Mouse (Mus musculus) cerebellum, adult 2 months (tissue): ENCODE data around the gene Znhit6. TPM values are rescaled to one million over a fixed set of nuclear protein-coding genes. Genes with fewer than 3 reads are reported as not detected.

Experiments
- DNase-seq, 2 experiments: peaks; one replicate each; pipeline ENCODE4 v3.0.0; 2021
- H3K27ac ChIP-seq: fragments of 200-500 bp; 2 replicates; pipeline ENCODE4 v1.5.1; 2012; ENCODE audit warnings: low read length, control low read depth, inconsistent platforms; ENCODE audit not compliant: insufficient read depth
- H3K27me3 ChIP-seq: fragments of 200-500 bp; 2 replicates; pipeline ENCODE4 v1.6.1; 2012; ENCODE audit warnings: inconsistent platforms, mild to moderate bottlenecking, low read length, moderate library complexity; ENCODE audit not compliant: control insufficient read depth, insufficient read depth
- H3K4me1 ChIP-seq: fragments of 200-500 bp; 2 replicates; pipeline ENCODE4 v1.6.1; 2011; ENCODE audit warnings: low read length; ENCODE audit not compliant: control insufficient read depth, insufficient read depth
- H3K4me3 ChIP-seq: fragments of 200-500 bp; replicated peaks from 2 replicates; pipeline ENCODE3; 2011; ENCODE audit warnings: mild to moderate bottlenecking, low read depth, low read length, control low read depth; ENCODE audit not compliant: insufficient read depth
- CTCF ChIP-seq: fragments of 200-500 bp; IDR thresholded peaks from 2 replicates; pipeline ENCODE4 v1.5.1; 2011; ENCODE audit warnings: low read depth, mild to moderate bottlenecking, control low read depth, low read length, moderate library complexity, borderline replicate concordance; ENCODE audit not compliant: insufficient read depth
- POLR2A ChIP-seq: fragments of 200-500 bp; IDR thresholded peaks from 2 replicates; pipeline ENCODE4 v1.6.1; 2011; ENCODE audit warnings: low read length, control low read depth, borderline replicate concordance; ENCODE audit not compliant: insufficient read depth
- WGBS: fragments of 180-500 bp; shearing (Covaris S2); methylation state at CpG from one replicate; pipeline ENCODE4 v1.1.7; 2018; 5-methylcytosine and 5-hydroxymethylcytosine counted together
- polyA plus RNA-seq: library from polyadenylated mRNA; depleted of rRNA; stranded (reverse); fragments of >200 nt; gene quantifications from 2 replicates; pipeline ENCODE4 v1.2.3, GENCODE M21; 2012

Znhit6 gene
- polyA plus RNA-seq, 1 experiment, result 13.3 TPM

- DNase-seq, result no peak
- Histone ChIP-seq H3K27ac (no peak overlapping the region), H3K4me1 (no peaks in the 10 kb centered on the region), H3K4me3 (no peak overlapping the region), H3K27me3 (no peaks in the 10 kb centered on the region)
- TF ChIP-seq CTCF (no peak), POLR2A (no peak)
- WGBS, result 84% methylated on average over 5 of the region's 5 CpGs
Observed at GRCm38 (mm10) chr3:145641036-145641685, 65.2 kb downstream of the Znhit6 start.

- no peaks in the 10 kb centered on the region for H3K4me1 ChIP-seq
- no peak for DNase-seq
- H3K27ac ChIP-seq, result no peak overlapping the region
- H3K4me3 ChIP-seq, result no peak overlapping the region
- H3K27me3 ChIP-seq, result no peaks in the 10 kb centered on the region
- whole genome bisulfite sequencing, result 77% methylated on average over 3 of the region's 3 CpGs
- TF ChIP-seq CTCF (no peak), POLR2A (no peak)
Observed at GRCm38 (mm10) chr3:145641878-145642277, 65.9 kb downstream of the Znhit6 start.

DNA sequence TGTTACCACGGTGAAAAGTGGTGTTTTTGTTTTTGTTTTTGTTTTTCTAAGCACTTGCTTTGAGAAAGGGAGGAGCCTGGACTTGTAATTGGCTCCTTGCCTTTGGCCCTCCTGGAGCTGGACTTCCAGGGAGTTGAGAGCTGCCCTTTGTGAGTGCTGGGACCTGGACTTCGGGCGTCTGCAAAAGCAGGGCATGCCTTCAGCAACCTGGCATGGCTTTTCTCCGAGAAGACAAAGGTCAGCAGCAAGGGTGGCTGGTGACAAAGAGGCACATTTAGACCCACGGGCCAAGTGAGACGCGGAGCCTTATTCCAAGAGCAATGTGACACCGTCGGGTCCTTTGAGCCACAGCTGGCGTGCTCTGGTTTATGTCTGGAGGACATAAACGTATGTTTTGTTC is 66.9 kb downstream of the Znhit6 start:
- 50% methylated on average over 11 of the region's 11 CpGs for WGBS
- no peak for TF ChIP-seq CTCF
- no peak for TF ChIP-seq POLR2A
- H3K4me1 ChIP-seq, result no peaks in the 10 kb centered on the region
- no peaks in the 10 kb centered on the region for H3K27me3 ChIP-seq
- H3K4me3 ChIP-seq, result no peak overlapping the region
- H3K27ac ChIP-seq, result no peak overlapping the region
- no peak for DNase-seq

DNA sequence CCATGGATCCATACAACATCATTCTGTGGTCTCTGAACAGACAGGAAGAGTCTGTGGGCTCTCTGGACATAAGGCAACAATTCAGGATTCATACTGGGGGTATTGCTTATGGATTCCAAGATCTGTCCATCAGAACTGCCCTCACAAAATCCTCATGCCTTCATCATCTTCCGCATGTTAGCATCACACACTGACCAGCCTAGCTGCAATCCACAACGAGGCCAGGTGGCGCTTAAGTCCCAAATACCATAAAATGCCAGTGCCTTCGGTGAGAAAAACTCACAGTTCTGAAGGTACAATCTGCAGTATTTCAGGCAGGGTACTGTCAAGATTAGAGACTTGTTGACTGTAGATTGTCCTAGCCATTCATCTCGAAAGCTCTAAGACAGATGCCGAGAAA is 69.5 kb downstream of the Znhit6 start:
- Histone ChIP-seq H3K27ac (no peak overlapping the region), H3K4me3 (no peak overlapping the region), H3K4me1 (no peaks in the 10 kb centered on the region), H3K27me3 (no peaks in the 10 kb centered on the region)
- TF ChIP-seq POLR2A (no peak), CTCF (no peak)
- WGBS, result 82% methylated on average over 6 of the region's 6 CpGs
- DNase-seq, result no peak

GRCm38 (mm10) chr3:145646009-145646408 is 70.0 kb downstream of the Znhit6 start:
- no peaks in the 10 kb centered on the region; the same call in 1 of the 2 replicates for H3K27me3 ChIP-seq
- H3K4me1 ChIP-seq, result no peaks in the 10 kb centered on the region
- DNase-seq, result no peak
- TF ChIP-seq POLR2A (no peak), CTCF (no peak)
- no peak overlapping the region for H3K27ac ChIP-seq
- H3K4me3 ChIP-seq, result no peak overlapping the region
- 40% methylated on average over 3 of the region's 3 CpGs for whole genome bisulfite sequencing

- no peak for TF ChIP-seq POLR2A
- no peak for TF ChIP-seq CTCF
- WGBS, result 77% methylated on average over 2 of the region's 2 CpGs
- Histone ChIP-seq H3K27ac (no peak overlapping the region), H3K27me3 (no peaks in the 10 kb centered on the region; the same call in 1 of the 2 replicates), H3K4me1 (no peaks in the 10 kb centered on the region), H3K4me3 (no peak overlapping the region)
- DNase-seq, result no peak
Observed at GRCm38 (mm10) chr3:145646666-145647065, 70.7 kb downstream of the Znhit6 start.

- H3K4me1 ChIP-seq, result no peaks in the 10 kb centered on the region
Observed at GRCm38 (mm10) chr3:145647416-145647815, 71.4 kb downstream of the Znhit6 start.

More at GRCm38 (mm10) chr3:145647416-145647815, 71.4 kb downstream of the Znhit6 start:
- no peak overlapping the region for H3K4me3 ChIP-seq
- TF ChIP-seq POLR2A (no peak), CTCF (no peak)
- no peak overlapping the region for H3K27ac ChIP-seq
- DNase-seq, result no peak
- H3K27me3 ChIP-seq, result no peaks in the 10 kb centered on the region; the same call in 1 of the 2 replicates
- WGBS, result 92% methylated on average over 18 of the region's 18 CpGs
